Mouse (Mus musculus) lung, embryonic 14.5 days (tissue): ENCODE data around the gene Rps11. TPM values are rescaled to one million over a fixed set of nuclear protein-coding genes. Genes with fewer than 3 reads are reported as not detected.

ENCODE experiments used
- ATAC-seq: fragments of 200-750 bp; cut with Nextera tagmentation; 2 replicates; pipeline ENCODE4 v1.8.0; 2017; ENCODE audit warnings: mild to moderate bottlenecking, moderate TSS enrichment, moderate library complexity; ENCODE audit not compliant: insufficient read depth
- DNase-seq: peaks from one replicate; pipeline ENCODE4 v3.0.0-alpha.2; 2015
- H3K27ac ChIP-seq: fragments of 300-500 bp; sonication (generic); 2 replicates; pipeline ENCODE4 v1.5.1; 2014; ENCODE audit warnings: low read depth, mild to moderate bottlenecking, moderate library complexity
- H3K27me3 ChIP-seq: fragments of 300-500 bp; sonication (generic); 2 replicates; pipeline ENCODE4 v1.6.1; 2014; ENCODE audit warnings: low read length, control low read depth; ENCODE audit not compliant: insufficient read depth
- H3K36me3 ChIP-seq: fragments of 300-500 bp; sonication (generic); 2 replicates; pipeline ENCODE4 v1.6.1; 2014; ENCODE audit warnings: control low read depth; ENCODE audit not compliant: insufficient read depth
- H3K4me1 ChIP-seq: fragments of 300-500 bp; sonication (generic); 2 replicates; pipeline ENCODE4 v1.6.1; 2014; ENCODE audit warnings: antibody characterized with exemption, control low read depth; ENCODE audit not compliant: insufficient read depth
- H3K4me2 ChIP-seq: fragments of 300-500 bp; sonication (generic); 2 replicates; pipeline ENCODE4 v1.6.1; 2014; ENCODE audit warnings: mild to moderate bottlenecking
- H3K4me3 ChIP-seq: fragments of 300-500 bp; sonication (generic); 2 replicates; pipeline ENCODE4 v1.5.1; 2014; ENCODE audit warnings: low read depth, low read length
- H3K9ac ChIP-seq: fragments of 300-500 bp; sonication (generic); 2 replicates; pipeline ENCODE4 v1.6.1; 2014
- H3K9me3 ChIP-seq: fragments of 300-500 bp; sonication (generic); 2 replicates; pipeline ENCODE4 v1.6.1; 2016; ENCODE audit warnings: low read depth, low read length, control low read depth
- CTCF ChIP-seq: IDR thresholded peaks from 2 replicates; pipeline ENCODE4 v1.5.1; 2016; ENCODE audit warnings: antibody characterized with exemption, low read depth
- WGBS: fragments of 180-500 bp; shearing (Covaris S2); extraction: QIAGEN DNeasy Blood & Tissue Kit; methylation state at CpG from one replicate; pipeline ENCODE4 v1.1.7; 2014; 5-methylcytosine and 5-hydroxymethylcytosine counted together
- polyA plus RNA-seq: library from polyadenylated mRNA; unstranded; fragments of >200 nt; fragmentation: Nextera tagmentation; extraction: Ambion mirVana; gene quantifications from 2 replicates; pipeline ENCODE4 v1.2.1, GENCODE M21; 2014

Gene Rps11
- polyA plus RNA-seq, 1 experiment from 2014 or later = 1,873 TPM

DNA sequence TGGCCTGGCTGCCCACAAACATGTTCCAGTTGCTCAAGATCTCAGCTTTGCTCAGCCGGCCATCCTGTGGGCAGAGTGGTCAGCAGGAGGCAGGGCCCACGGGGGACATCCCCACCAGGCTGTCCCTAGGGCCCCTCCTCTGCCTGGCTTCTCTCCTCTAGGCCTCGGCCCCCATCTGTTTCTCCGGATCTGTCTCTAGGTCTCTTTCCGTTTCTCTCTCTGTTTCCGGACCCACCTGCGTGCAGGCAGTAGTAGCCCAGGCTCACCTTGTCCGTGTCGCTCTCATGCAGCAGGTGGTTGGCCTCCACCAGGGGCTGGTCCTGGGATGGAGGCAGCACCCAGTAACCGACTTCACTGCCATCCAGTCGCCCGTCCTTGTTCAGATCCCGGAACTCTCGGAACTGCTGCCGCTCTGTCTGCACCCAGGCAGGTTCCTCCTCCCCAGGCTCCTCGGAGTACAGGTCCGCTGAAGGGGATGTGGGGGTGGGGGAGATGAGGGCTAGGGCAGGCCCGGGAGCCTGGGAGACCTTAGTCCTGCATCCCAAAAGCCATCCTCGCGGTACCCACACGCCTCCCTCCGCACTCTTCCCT is 40.8 kb downstream of the Rps11 start:
- no peaks in the 10 kb centered on the region for H3K27me3 ChIP-seq
- no peaks in the 10 kb centered on the region for H3K4me1 ChIP-seq
- H3K9me3 ChIP-seq = no peaks in the 10 kb centered on the region
- no peak overlapping the region for H3K27ac ChIP-seq
- TF ChIP-seq CTCF = no peak
- WGBS = 78% methylated on average over 22 of the region's 22 CpGs
- peak overlapping the region; percentile 18; the same call in 1 of the 2 replicates for H3K4me2 ChIP-seq
- no peak overlapping the region for H3K4me3 ChIP-seq
- ATAC-seq (no peak), DNase-seq (no peak)
- peaks cover 66% of the 10 kb centered on the region for H3K36me3 ChIP-seq
- no peak overlapping the region; the same call in 1 of the 2 replicates for H3K9ac ChIP-seq

DNA sequence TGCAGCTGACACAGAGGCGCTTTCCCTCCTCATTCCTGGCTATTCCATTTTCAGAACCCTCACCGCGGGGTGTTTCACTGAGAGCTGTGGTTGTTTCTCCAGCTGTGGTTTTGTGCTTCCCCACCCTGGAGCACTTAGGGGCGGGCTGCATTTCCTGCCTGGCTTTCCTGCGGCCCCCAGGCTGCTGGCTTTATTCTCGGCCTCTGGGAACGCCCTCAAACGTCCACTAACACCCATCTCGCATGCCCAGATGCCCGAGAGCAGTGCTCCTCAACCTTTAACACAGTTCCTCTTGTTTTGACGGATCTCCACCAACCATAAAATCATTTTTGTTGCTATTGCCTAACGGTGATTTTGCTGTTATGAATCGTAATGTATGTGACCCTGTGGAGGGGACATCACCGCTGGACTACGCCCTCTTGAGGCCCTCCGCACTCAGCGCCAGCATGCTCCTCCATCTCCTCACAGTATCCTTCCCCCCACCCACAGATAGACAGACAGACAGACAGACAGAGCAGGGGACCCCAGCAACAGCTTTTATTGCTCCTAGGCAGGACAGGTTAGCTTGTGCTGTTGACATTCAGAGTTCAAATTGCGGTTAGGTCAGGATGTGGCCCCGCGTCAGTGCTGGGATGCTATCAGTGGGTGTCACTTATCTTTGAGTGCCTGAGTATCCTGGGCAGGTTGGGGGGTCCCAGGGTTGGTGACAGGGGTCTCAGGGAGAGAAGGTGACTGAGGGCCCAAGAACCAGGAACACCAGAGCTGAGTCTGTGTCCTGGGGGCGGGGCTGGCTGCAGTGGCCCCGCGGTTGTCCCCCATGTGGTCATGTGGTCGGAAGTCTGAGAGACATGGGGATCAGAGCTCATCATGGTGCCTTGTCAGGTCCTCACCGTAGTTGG is 41.6 kb downstream of the Rps11 start:
- no peaks in the 10 kb centered on the region for H3K27me3 ChIP-seq
- H3K9me3 ChIP-seq = no peaks in the 10 kb centered on the region
- TF ChIP-seq CTCF = no peak
- peak overlapping the region; percentile 18; the same call in 1 of the 2 replicates for H3K4me2 ChIP-seq
- ATAC-seq (no peak), DNase-seq (peak; percentile 59)
- H3K27ac ChIP-seq = peak overlapping the region; percentile 58
- peaks cover 66% of the 10 kb centered on the region for H3K36me3 ChIP-seq
- WGBS = 69% methylated on average over 25 of the region's 25 CpGs
- H3K4me1 ChIP-seq = no peaks in the 10 kb centered on the region
- H3K9ac ChIP-seq = no peak overlapping the region; the same call in none of the 2 replicates
- no peak overlapping the region for H3K4me3 ChIP-seq

GRCm38 (mm10) chr7:45081016-45081415 is 43.2 kb downstream of the Rps11 start:
- H3K4me1 ChIP-seq = no peaks in the 10 kb centered on the region
- no peak overlapping the region for H3K27ac ChIP-seq
- H3K36me3 ChIP-seq = peaks cover 64% of the 10 kb centered on the region
- no peak overlapping the region for H3K4me3 ChIP-seq
- ATAC-seq = no peak
- no peaks in the 10 kb centered on the region for H3K27me3 ChIP-seq
- no peak for TF ChIP-seq CTCF
- WGBS = 46% methylated on average over 5 of the region's 5 CpGs
- peak; percentile 60 for DNase-seq
- no peak overlapping the region for H3K9ac ChIP-seq
- H3K9me3 ChIP-seq = no peaks in the 10 kb centered on the region
- H3K4me2 ChIP-seq = no peak overlapping the region

GRCm38 (mm10) chr7:45079856-45080255 is 44.4 kb downstream of the Rps11 start:
- DNase-seq (peak; percentile 97), ATAC-seq (peak; percentile 25)
- H3K4me2 ChIP-seq = no peak overlapping the region
- no peaks in the 10 kb centered on the region for H3K9me3 ChIP-seq
- H3K27me3 ChIP-seq = no peaks in the 10 kb centered on the region
- H3K27ac ChIP-seq = no peak overlapping the region
- no peak overlapping the region for H3K4me3 ChIP-seq
- no peaks in the 10 kb centered on the region for H3K4me1 ChIP-seq
- H3K9ac ChIP-seq = no peak overlapping the region
- peaks cover 62% of the 10 kb centered on the region for H3K36me3 ChIP-seq
- under 1% methylated on average over 10 of the region's 10 CpGs for WGBS
- TF ChIP-seq CTCF = peak; percentile 98

DNA sequence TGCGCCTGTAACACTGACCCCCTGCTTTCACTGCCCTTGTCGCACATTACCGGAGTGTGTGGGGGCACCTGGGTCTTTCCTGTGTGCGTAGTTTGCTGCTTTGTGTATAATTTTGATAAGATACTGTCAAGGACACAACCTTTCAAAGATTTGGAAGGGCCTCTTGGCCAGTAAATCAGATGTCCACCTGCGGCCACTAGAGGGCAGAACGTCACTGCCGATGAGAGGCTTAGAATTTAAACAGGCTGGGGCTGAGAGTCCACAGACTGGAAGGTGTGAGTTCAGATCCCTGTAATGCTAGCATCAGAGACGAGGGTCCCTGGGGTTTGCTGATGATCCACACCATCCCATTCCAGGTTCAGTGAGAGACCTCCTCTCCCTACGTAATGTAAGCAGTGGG is 45.7 kb downstream of the Rps11 start:
- 0 out of 2 replicates have a peak, but pooled peaks have one; percentile 5 for ATAC-seq
- Histone ChIP-seq H3K4me2 (no peak overlapping the region), H3K27ac (no peak overlapping the region), H3K9ac (no peak overlapping the region), H3K4me1 (no peaks in the 10 kb centered on the region), H3K36me3 (peaks cover 63% of the 10 kb centered on the region), H3K27me3 (no peaks in the 10 kb centered on the region), H3K4me3 (no peak overlapping the region), H3K9me3 (no peaks in the 10 kb centered on the region)
- 27% methylated on average over 9 of the region's 9 CpGs for WGBS
- peak; percentile 88 for TF ChIP-seq CTCF
- peak; percentile 91 for DNase-seq

- H3K36me3 ChIP-seq = peaks cover 56% of the 10 kb centered on the region
- 82% methylated on average over 2 of the region's 2 CpGs for WGBS
- no peak for TF ChIP-seq CTCF
These were observed 46.4 kb downstream of the Rps11 start for GRCm38 (mm10) chr7:45077829-45078228.

DNA sequence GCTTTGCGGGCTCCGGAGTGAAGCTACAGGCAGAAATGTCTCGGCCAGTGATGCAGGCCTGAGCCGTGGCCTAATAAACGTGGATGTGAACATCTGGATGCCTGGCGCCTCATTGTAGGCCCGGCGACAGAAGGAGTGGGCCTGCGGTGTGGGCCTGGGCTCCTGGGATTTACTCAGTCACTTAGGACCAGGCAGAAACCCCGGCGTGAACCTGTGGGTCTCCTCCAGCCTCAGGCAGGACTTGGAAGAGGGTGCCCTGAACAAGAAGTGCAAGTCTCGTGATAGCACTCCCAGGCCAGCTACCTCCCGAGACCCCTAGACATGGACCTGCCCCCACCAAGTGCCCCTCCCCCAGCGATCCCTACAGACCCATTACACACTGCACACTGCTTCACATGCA is 46.9 kb downstream of the Rps11 start:
- Histone ChIP-seq H3K27ac (no peak overlapping the region), H3K36me3 (peaks cover 51% of the 10 kb centered on the region), H3K4me1 (no peaks in the 10 kb centered on the region), H3K9me3 (no peaks in the 10 kb centered on the region), H3K4me3 (no peak overlapping the region), H3K9ac (no peak overlapping the region), H3K27me3 (no peaks in the 10 kb centered on the region), H3K4me2 (no peak overlapping the region)
- 85% methylated on average over 14 of the region's 14 CpGs for WGBS
- no peak for DNase-seq
- ATAC-seq = no peak
- no peak for TF ChIP-seq CTCF

More at GRCm38 (mm10) chr7:45077829-45078228, 46.4 kb downstream of the Rps11 start:
- H3K9ac ChIP-seq = no peak overlapping the region
- H3K4me1 ChIP-seq = no peaks in the 10 kb centered on the region
- DNase-seq = no peak
- H3K27me3 ChIP-seq = no peaks in the 10 kb centered on the region
- no peak overlapping the region for H3K4me2 ChIP-seq
- no peak overlapping the region for H3K4me3 ChIP-seq
- no peak for ATAC-seq
- H3K9me3 ChIP-seq = no peaks in the 10 kb centered on the region
- H3K27ac ChIP-seq = no peak overlapping the region
